Mouse (Mus musculus) embryonic facial prominence, embryonic 14.5 days (tissue): ENCODE data around the gene Tagln2. TPM values are rescaled to one million over a fixed set of nuclear protein-coding genes. Genes with fewer than 3 reads are reported as not detected.
A peak's percentile ranks its signal among the peaks of the same experiment; 100 is the strongest.

ENCODE experiments used
- ATAC-seq: fragments of 200-750 bp; cut with Nextera tagmentation; 2 replicates; pipeline ENCODE4 v1.8.0; 2017; ENCODE audit warnings: low read depth, moderate number of reproducible peaks, moderate TSS enrichment
- DNase-seq: peaks from one replicate; pipeline ENCODE4 v3.0.0-alpha.2; 2015; ENCODE audit warnings: low spot score
- H3K27ac ChIP-seq: fragments of 300-500 bp; sonication (generic); replicated peaks from 2 replicates; pipeline ENCODE4 v1.5.1; 2014; ENCODE audit warnings: low read depth, mild to moderate bottlenecking, low read length, moderate library complexity
- H3K27me3 ChIP-seq: fragments of 300-500 bp; sonication (generic); replicated peaks from 2 replicates; pipeline ENCODE4 v1.6.1; 2014; ENCODE audit warnings: low read length; ENCODE audit not compliant: control insufficient read depth, insufficient read depth
- H3K36me3 ChIP-seq: fragments of 300-500 bp; sonication (generic); 2 replicates; pipeline ENCODE4 v1.6.1; 2014; ENCODE audit warnings: low read length, mixed read lengths; ENCODE audit not compliant: control insufficient read depth, insufficient read depth
- H3K4me1 ChIP-seq: fragments of 300-500 bp; sonication (generic); 2 replicates; pipeline ENCODE4 v1.6.1; 2014; ENCODE audit warnings: antibody characterized with exemption, low read length; ENCODE audit not compliant: control insufficient read depth, insufficient read depth
- H3K4me2 ChIP-seq: fragments of 300-500 bp; sonication (generic); 2 replicates; pipeline ENCODE4 v1.6.1; 2014; ENCODE audit warnings: low read depth, mild to moderate bottlenecking, low read length, moderate library complexity, mixed read lengths
- H3K4me3 ChIP-seq: fragments of 300-500 bp; sonication (generic); 2 replicates; pipeline ENCODE4 v1.5.1; 2014; ENCODE audit warnings: low read depth, mild to moderate bottlenecking, low read length
- H3K9ac ChIP-seq: fragments of 300-500 bp; sonication (generic); 2 replicates; pipeline ENCODE4 v1.6.1; 2014; ENCODE audit warnings: low read depth, mild to moderate bottlenecking, low read length, moderate library complexity, mixed read lengths
- H3K9me3 ChIP-seq: fragments of 300-500 bp; sonication (generic); 2 replicates; pipeline ENCODE4 v1.6.1; 2016; ENCODE audit warnings: low read length; ENCODE audit not compliant: control insufficient read depth
- whole genome bisulfite sequencing: fragments of 180-500 bp; shearing (Covaris S2); extraction: QIAGEN DNeasy Blood & Tissue Kit; methylation state at CpG from one replicate; pipeline ENCODE4 v1.1.7; 2014; 5-methylcytosine and 5-hydroxymethylcytosine counted together
- polyA plus RNA-seq: library from polyadenylated mRNA; unstranded; fragments of >200 nt; fragmentation: Nextera tagmentation; extraction: Ambion mirVana; gene quantifications from 2 replicates; pipeline ENCODE4 v1.2.1, GENCODE M21; 2014

The Tagln2 gene
- polyA plus RNA-seq, 1 experiment from 2014 or later = 231 TPM

- DNase-seq (peak; percentile 97), ATAC-seq (peak; percentile 80)
- peak within 1 kb of the TSS; percentile 67 for H3K4me2 ChIP-seq
- peak within 1 kb of the TSS; percentile 21 for H3K9ac ChIP-seq
- H3K4me3 ChIP-seq = peak within 1 kb of the TSS; percentile 33
- no peaks in the 10 kb centered on the region for H3K27me3 ChIP-seq
- peaks cover 12% of the 10 kb centered on the region for H3K9me3 ChIP-seq
- H3K4me1 ChIP-seq = peaks cover 11% of the 10 kb centered on the region
- H3K27ac ChIP-seq = 0 out of 2 replicates have a peak within 1 kb of the TSS, but pooled peaks have one; percentile 5
- H3K36me3 ChIP-seq = no peaks in the 10 kb centered on the region
- 3% methylated on average over 28 of the region's 28 CpGs for WGBS
Measured at GRCm38 (mm10) chr1:172520576-172521440, 21.0 kb downstream of the Tagln2 start, which contains the start of gene Cfap45. Gene Cfap45 (plus strand): TSS chr1:172520801.

- DNase-seq = peak; percentile 86
- Histone ChIP-seq H3K4me1 (peaks cover 17% of the 10 kb centered on the region), H3K27ac (peak overlapping the region; percentile 69), H3K36me3 (no peaks in the 10 kb centered on the region), H3K9ac (no peak overlapping the region), H3K9me3 (peaks cover 8% of the 10 kb centered on the region), H3K4me2 (no peak overlapping the region), H3K4me3 (no peak overlapping the region), H3K27me3 (no peaks in the 10 kb centered on the region; the same call in 1 of the 2 replicates)
- 48% methylated on average over 7 of the region's 7 CpGs for WGBS
- ATAC-seq = peak; percentile 73
Measured at GRCm38 (mm10) chr1:172522524-172522923, 22.7 kb downstream of the Tagln2 start.

- no peaks in the 10 kb centered on the region for H3K9me3 ChIP-seq
- no peaks in the 10 kb centered on the region for H3K36me3 ChIP-seq
- WGBS = 41% methylated on average over 12 of the region's 12 CpGs
- peaks cover 17% of the 10 kb centered on the region for H3K4me1 ChIP-seq
- H3K27me3 ChIP-seq = no peaks in the 10 kb centered on the region; the same call in 1 of the 2 replicates
- ATAC-seq (no peak), DNase-seq (no peak)
- no peak overlapping the region for H3K9ac ChIP-seq
- no peak overlapping the region for H3K27ac ChIP-seq
- H3K4me3 ChIP-seq = no peak overlapping the region
- no peak overlapping the region for H3K4me2 ChIP-seq
Measured at GRCm38 (mm10) chr1:172523699-172524101, 23.9 kb downstream of the Tagln2 start.

GRCm38 (mm10) chr1:172525027-172525764 is 25.3 kb downstream of the Tagln2 start:
- ATAC-seq (peak; percentile 13), DNase-seq (peak; percentile 88)
- WGBS = 22% methylated on average over 15 of the region's 15 CpGs

GRCm38 (mm10) chr1:172525971-172526370 is 26.1 kb downstream of the Tagln2 start:
- ATAC-seq (no peak), DNase-seq (no peak)
- H3K4me3 ChIP-seq = no peak overlapping the region
- H3K27me3 ChIP-seq = no peaks in the 10 kb centered on the region; the same call in 1 of the 2 replicates
- peaks cover 17% of the 10 kb centered on the region for H3K4me1 ChIP-seq
- 59% methylated on average over 7 of the region's 7 CpGs for WGBS
- H3K27ac ChIP-seq = no peak overlapping the region
- H3K9me3 ChIP-seq = no peaks in the 10 kb centered on the region
- H3K9ac ChIP-seq = no peak overlapping the region
- no peak overlapping the region for H3K4me2 ChIP-seq
- H3K36me3 ChIP-seq = no peaks in the 10 kb centered on the region

More at GRCm38 (mm10) chr1:172525027-172525764, 25.3 kb downstream of the Tagln2 start:
- no peaks in the 10 kb centered on the region for H3K9me3 ChIP-seq
- H3K27ac ChIP-seq = peak overlapping the region; percentile 74
- no peaks in the 10 kb centered on the region for H3K36me3 ChIP-seq
- H3K4me2 ChIP-seq = peak overlapping the region; percentile 37
- H3K4me3 ChIP-seq = no peak overlapping the region
- no peaks in the 10 kb centered on the region; the same call in 1 of the 2 replicates for H3K27me3 ChIP-seq
- peaks cover 17% of the 10 kb centered on the region for H3K4me1 ChIP-seq
- no peak overlapping the region for H3K9ac ChIP-seq

GRCm38 (mm10) chr1:172526380-172527081 is 26.7 kb downstream of the Tagln2 start:
- H3K4me3 ChIP-seq = no peak overlapping the region

GRCm38 (mm10) chr1:172527431-172527830 is 27.6 kb downstream of the Tagln2 start:
- WGBS = 94% methylated on average over 10 of the region's 10 CpGs
- Histone ChIP-seq H3K9ac (no peak overlapping the region), H3K27me3 (no peaks in the 10 kb centered on the region; the same call in 1 of the 2 replicates), H3K36me3 (no peaks in the 10 kb centered on the region), H3K4me3 (no peak overlapping the region), H3K4me2 (no peak overlapping the region), H3K27ac (no peak overlapping the region), H3K9me3 (no peaks in the 10 kb centered on the region), H3K4me1 (peaks cover 13% of the 10 kb centered on the region)
- ATAC-seq (no peak), DNase-seq (no peak)

More at GRCm38 (mm10) chr1:172526380-172527081, 26.7 kb downstream of the Tagln2 start:
- 76% methylated on average over 23 of the region's 23 CpGs for WGBS
- ATAC-seq (no peak), DNase-seq (no peak)
- H3K9ac ChIP-seq = no peak overlapping the region
- no peak overlapping the region for H3K4me2 ChIP-seq
- H3K36me3 ChIP-seq = no peaks in the 10 kb centered on the region
- no peak overlapping the region for H3K27ac ChIP-seq
- H3K9me3 ChIP-seq = no peaks in the 10 kb centered on the region
- no peaks in the 10 kb centered on the region; the same call in 1 of the 2 replicates for H3K27me3 ChIP-seq
- peaks cover 13% of the 10 kb centered on the region for H3K4me1 ChIP-seq

GRCm38 (mm10) chr1:172528701-172529100 is 28.9 kb downstream of the Tagln2 start:
- no peaks in the 10 kb centered on the region for H3K9me3 ChIP-seq
- 6% methylated on average over 7 of the region's 7 CpGs for WGBS
- no peak overlapping the region for H3K4me3 ChIP-seq
- no peaks in the 10 kb centered on the region; the same call in 1 of the 2 replicates for H3K27me3 ChIP-seq
- no peak overlapping the region for H3K27ac ChIP-seq
- no peak overlapping the region for H3K4me2 ChIP-seq
- no peak overlapping the region for H3K9ac ChIP-seq
- DNase-seq (peak; percentile 90), ATAC-seq (peak; percentile 56)
- no peaks in the 10 kb centered on the region for H3K36me3 ChIP-seq
- H3K4me1 ChIP-seq = peaks cover 13% of the 10 kb centered on the region
